In genomic region chr9:92541977-92542561, GRCm38 (mm10) we compare ENCODE assay signal across 8 mouse cellular contexts. TPM values are rescaled to one million over a fixed set of nuclear protein-coding genes. Genes with fewer than 3 reads are reported as not detected.
DNase-seq lines count a peak whose midpoint lies in the region; ATAC-seq and TF ChIP-seq lines count a peak whose summit lies in the region.

Gene Plod2, plus strand, starts transcription at chr9:92542223.

- H3K27ac ChIP-seq in ES-E14 (ENCODE audit: insufficient read depth, low read depth, low read length, poor library complexity, severe bottlenecking): no peak within 1 kb of the TSS; the same call in 1 of the 2 replicates
- H3K27ac ChIP-seq in forebrain, embryonic 14.5 days (ENCODE audit: low read depth, low read length): peak within 1 kb of the TSS; percentile 72
- peak within 1 kb of the TSS; percentile 89 for H3K27ac ChIP-seq in heart, postnatal 0 days (ENCODE audit: low read depth)
- H3K27ac ChIP-seq in lung, embryonic 16.5 days (ENCODE audit: low read length): peak within 1 kb of the TSS; percentile 92

- no peaks in the 10 kb centered on the region; a peak in 2 of 4 replicates for H3K4me1 ChIP-seq in ES-E14 (ENCODE audit: control insufficient read depth in 2 of 2, insufficient read depth in 2 of 2, low read length in 2 of 2, poor library complexity in 1 of 2)
- peaks cover 4% of the 10 kb centered on the region; the same call in 1 of the 2 replicates for H3K4me1 ChIP-seq in forebrain, embryonic 14.5 days (ENCODE audit: control insufficient read depth, insufficient read depth, low read length)
- peaks cover 25% of the 10 kb centered on the region for H3K4me1 ChIP-seq in heart, postnatal 0 days (ENCODE audit: control insufficient read depth, insufficient read depth)
- H3K4me1 ChIP-seq in lung, embryonic 16.5 days (replicated peaks; ENCODE audit: control insufficient read depth, insufficient read depth, low read length): peaks cover 35% of the 10 kb centered on the region

- in situ Hi-C loops in ES-E14 (cut with MboI; ENCODE audit: low sequenced_read_pairs in 2 of 2, unreplicated experiment in 2 of 2): no loop called here

- ATAC-seq in cerebellum, adult (ENCODE audit: insufficient number of reproducible peaks, low FRiP score, low TSS enrichment): peak; percentile 74
- peak; percentile 92 for ATAC-seq in forebrain, embryonic 14.5 days
- peak; percentile 90 for ATAC-seq in heart, postnatal 0 days (ENCODE audit: insufficient read depth, low read depth)
- ATAC-seq in lung, embryonic 16.5 days (ENCODE audit: low read depth): peak; percentile 96

- no peaks in the 10 kb centered on the region for H3K9me3 ChIP-seq in ES-E14 (ENCODE audit: control insufficient read depth, insufficient read depth, low read depth, low read length)
- no peaks in the 10 kb centered on the region for H3K9me3 ChIP-seq in forebrain, embryonic 14.5 days (replicated peaks; ENCODE audit: control insufficient read depth, low read length)
- no peaks in the 10 kb centered on the region for H3K9me3 ChIP-seq in heart, postnatal 0 days (replicated peaks; ENCODE audit: control insufficient read depth, low read length)
- no peaks in the 10 kb centered on the region for H3K9me3 ChIP-seq in lung, embryonic 16.5 days (ENCODE audit: control insufficient read depth, low read length)

- peak within 1 kb of the TSS; percentile 81 to 85 for H3K4me3 ChIP-seq in ES-E14 (ENCODE audit: insufficient read depth in 1 of 2, low read depth in 1 of 2, low read length in 2 of 2, poor library complexity in 1 of 2, severe bottlenecking in 1 of 2)
- H3K4me3 ChIP-seq in forebrain, embryonic 14.5 days (ENCODE audit: low read depth, low read length): peak within 1 kb of the TSS; percentile 76
- H3K4me3 ChIP-seq in heart, postnatal 0 days (ENCODE audit: low read depth, low read length): peak within 1 kb of the TSS; percentile 92
- H3K4me3 ChIP-seq in lung, embryonic 16.5 days (ENCODE audit: low read length): peak within 1 kb of the TSS; percentile 77

- peak within 1 kb of the TSS; percentile 77 for H3K4me2 ChIP-seq in forebrain, embryonic 14.5 days (ENCODE audit: low read length)
- H3K4me2 ChIP-seq in heart, postnatal 0 days (ENCODE audit: low read depth, low read length): peak within 1 kb of the TSS; percentile 90
- H3K4me2 ChIP-seq in lung, embryonic 16.5 days (ENCODE audit: low read depth, low read length): peak within 1 kb of the TSS; percentile 67

- H3K27me3 ChIP-seq in forebrain, embryonic 14.5 days (replicated peaks; ENCODE audit: control insufficient read depth, insufficient read depth, low read length): no peaks in the 10 kb centered on the region
- no peaks in the 10 kb centered on the region for H3K27me3 ChIP-seq in heart, postnatal 0 days (ENCODE audit: control insufficient read depth, insufficient read depth, low read length)
- no peaks in the 10 kb centered on the region for H3K27me3 ChIP-seq in lung, embryonic 16.5 days (ENCODE audit: control insufficient read depth, insufficient read depth, low read depth, low read length)

- peak within 1 kb of the TSS; percentile 79 for H3K9ac ChIP-seq in ES-E14 (ENCODE audit: insufficient read depth, low read depth, low read length, poor library complexity, severe bottlenecking)
- H3K9ac ChIP-seq in forebrain, embryonic 14.5 days (ENCODE audit: low read length): peak within 1 kb of the TSS; percentile 83
- peak within 1 kb of the TSS; percentile 72 for H3K9ac ChIP-seq in heart, postnatal 0 days (replicated peaks; ENCODE audit: low read depth, low read length)
- H3K9ac ChIP-seq in lung, embryonic 16.5 days (ENCODE audit: low read length): peak within 1 kb of the TSS; percentile 78

- WGBS in forebrain, embryonic 14.5 days: under 1% methylated on average over 52 of the region's 67 CpGs
- under 1% methylated on average over 66 of the region's 67 CpGs for WGBS in heart, postnatal 0 days
- WGBS in lung, embryonic 16.5 days: 0% methylated on average over 40 of the region's 67 CpGs

- H3K36me3 ChIP-seq in ES-E14 (ENCODE audit: control insufficient read depth, insufficient read depth, low read length, poor library complexity, severe bottlenecking): no peaks in the 10 kb centered on the region
- no peaks in the 10 kb centered on the region for H3K36me3 ChIP-seq in forebrain, embryonic 14.5 days (ENCODE audit: control insufficient read depth, insufficient read depth, low read length)
- H3K36me3 ChIP-seq in heart, postnatal 0 days (replicated peaks; ENCODE audit: control insufficient read depth, insufficient read depth, low read length): no peaks in the 10 kb centered on the region
- no peaks in the 10 kb centered on the region for H3K36me3 ChIP-seq in lung, embryonic 16.5 days (ENCODE audit: control insufficient read depth, insufficient read depth, low read length)

- no peak for TF ChIP-seq CTCF in heart, postnatal 0 days (IDR thresholded peaks at IDR 0.05; ENCODE audit: low read depth)

- TF ChIP-seq EP300 in heart, postnatal 0 days (IDR thresholded peaks at IDR 0.05; ENCODE audit: low read depth): no peak

- DNase-seq in ES-E14 (ENCODE audit: low read depth, low spot score): peak; percentile 46
- peak; percentile 83 for DNase-seq in forebrain, embryonic 14.5 days (ENCODE audit: low spot score)
- peak; percentile 71 for DNase-seq in heart, postnatal 0 days (ENCODE audit: low spot score)
- DNase-seq in kidney, postnatal 25 days: peak; percentile 81 to 89
- peak; percentile 81 for DNase-seq in ovary, adult 18-20 months (ENCODE audit: low spot score)
- DNase-seq in thymus, postnatal 10 days (ENCODE audit: low spot score in 2 of 2): peak; percentile 44 to 57

TF ChIP-seq in ES-E14, 5 proteins besides CTCF, POLR2A, EP300 and RAD21:
- TF ChIP-seq ZC3H11A (IDR thresholded peaks at IDR 0.05; ENCODE audit: borderline replicate concordance, low read depth, low read length) (no peak), CHD2 (IDR thresholded peaks at IDR 0.05; ENCODE audit: low read depth, low read length) (peak; percentile 93)

RNA-seq across cellular contexts. Expression of gene Plod2, which starts in this region (rescaled TPM):
- 97.7 and 98.7 TPM in 2 replicates for total RNA-seq in ES-E14 (2012; rRNA removed)
- 10.4 and 11.0 TPM in 2 replicates for polyA plus RNA-seq in forebrain, embryonic 14.5 days (2014; fragmentation: Nextera tagmentation; extraction: Ambion mirVana)
- total RNA-seq in heart, postnatal 0 days (2014; rRNA removed; ENCODE audit: low replicate concordance): 22.1 and 22.4 TPM in 2 replicates
- 11.5 and 13.1 TPM in 2 replicates for polyA plus RNA-seq in heart, postnatal 0 days (2015; fragmentation: Nextera tagmentation; extraction: Ambion mirVana)
- polyA plus RNA-seq in lung, embryonic 16.5 days (2015; fragmentation: Nextera tagmentation; extraction: Ambion mirVana): 50.8 and 53.4 TPM in 2 replicates
